Mouse (Mus musculus): ENCODE data around the gene Rims4.

Gene Rims4

DNA sequence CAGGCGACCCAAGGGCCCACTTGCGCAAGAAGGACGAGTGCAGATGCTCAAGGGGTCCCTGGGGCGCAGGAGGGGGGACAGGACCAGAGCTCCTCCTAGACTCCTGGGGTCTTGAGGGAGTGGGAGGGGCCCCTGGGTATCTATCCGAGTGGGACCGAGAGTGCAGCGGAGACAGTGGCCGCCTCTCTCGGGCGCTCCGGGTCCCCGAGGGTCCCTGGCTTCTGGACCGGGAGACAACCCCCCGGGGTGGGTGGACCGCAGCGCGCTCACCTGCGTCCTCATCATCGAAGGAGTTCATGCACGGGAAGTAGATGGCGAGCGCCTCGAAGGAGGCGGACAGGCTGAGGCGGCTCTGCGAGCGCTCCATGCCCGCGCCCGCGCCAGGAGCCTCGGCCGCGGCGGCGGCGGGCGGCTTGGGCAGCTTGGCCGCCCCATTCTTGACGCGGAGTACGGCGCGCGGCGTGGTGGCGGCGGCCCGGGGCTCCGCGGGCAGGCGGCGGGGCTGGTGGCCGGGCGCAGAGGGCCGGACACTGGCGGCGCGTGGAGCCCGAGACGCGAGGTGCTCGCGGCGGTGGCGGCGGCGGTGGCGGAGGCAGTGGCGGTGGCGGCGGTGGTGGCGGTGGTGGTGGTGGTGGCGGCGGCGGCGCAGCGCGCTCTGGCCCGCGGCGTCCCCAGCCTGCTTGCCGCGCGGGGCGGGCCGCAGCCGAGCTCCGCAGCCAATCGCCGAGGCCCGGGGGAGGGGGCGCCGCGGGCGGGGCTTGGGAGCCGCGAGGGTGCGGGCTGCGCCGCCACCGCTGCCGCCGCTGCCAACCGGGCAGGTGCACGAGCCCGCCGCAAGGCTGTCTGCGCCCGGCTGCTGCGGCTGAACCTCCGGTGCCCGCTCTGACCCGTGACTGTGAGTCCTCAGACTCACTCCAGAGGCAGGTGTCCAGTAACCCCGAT lies at the start of gene Rims4:
TSS of gene Rims4 (minus strand) at position 367 of the 942 bp plus-strand sequence.
- DNase-seq = peak; percentile 82

GRCm38 (mm10) chr2:163965706-163966105 lies 47.2 kb upstream of the Rims4 start:
- DNase-seq = no peak

GRCm38 (mm10) chr2:163964606-163965560 lies 46.4 kb upstream of the Rims4 start:
- DNase-seq = peak; percentile 90

DNA sequence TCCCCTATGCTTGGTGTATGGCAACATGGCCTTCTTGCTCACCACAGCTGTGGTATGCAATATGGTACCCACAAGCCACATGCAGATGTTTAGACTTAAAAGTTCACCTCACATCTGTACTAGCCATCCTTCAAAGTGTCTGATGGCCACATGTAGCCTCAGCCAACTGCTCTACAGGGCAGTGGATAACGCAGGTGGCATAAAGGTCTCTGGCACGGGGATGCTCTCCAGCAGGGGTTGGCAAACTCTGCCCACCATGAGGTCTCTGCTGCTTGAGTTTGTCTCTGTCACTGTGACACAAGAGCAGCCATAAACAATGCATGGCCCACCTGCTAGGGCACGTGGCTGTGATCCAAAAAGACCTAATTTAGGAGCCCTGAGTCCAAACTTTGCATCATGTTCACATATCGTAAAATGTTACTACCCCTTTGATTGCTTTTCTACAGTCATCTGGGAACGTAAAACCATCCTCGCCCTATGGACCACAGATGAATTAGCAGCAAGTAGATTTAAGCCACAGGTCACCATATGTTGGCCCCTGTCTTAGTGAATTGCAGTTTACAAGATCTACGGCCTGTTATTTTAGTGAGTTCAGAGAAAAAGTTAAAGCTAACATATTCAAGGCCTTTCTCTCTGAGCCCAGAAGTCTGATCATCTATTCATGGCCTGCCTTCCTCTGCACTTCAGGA lies 35.3 kb upstream of the Rims4 start:
- DNase-seq = no peak

DNA sequence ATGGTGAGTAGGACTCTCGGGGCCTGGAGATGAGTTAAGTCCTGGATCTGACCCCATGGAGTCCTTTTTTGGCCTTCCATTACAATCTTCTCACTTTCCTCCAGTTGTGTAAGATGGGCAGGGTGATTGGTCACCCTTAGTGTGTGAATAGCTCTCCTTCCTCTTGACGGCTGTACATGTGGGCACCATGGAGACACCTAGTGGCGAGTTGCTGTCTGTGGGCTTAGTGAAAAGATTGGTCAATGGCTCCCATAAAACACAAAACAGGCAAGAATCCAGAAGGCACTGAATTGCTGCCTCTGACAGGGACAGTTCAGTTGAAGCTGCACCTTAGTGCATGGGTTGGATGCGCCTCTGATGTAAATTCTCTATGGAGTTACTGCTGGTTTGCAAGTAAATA lies 33.3 kb upstream of the Rims4 start:
- peak; percentile 77 for DNase-seq

GRCm38 (mm10) chr2:163947976-163948375 lies 29.5 kb upstream of the Rims4 start:
- DNase-seq = peak; percentile 66

DNA sequence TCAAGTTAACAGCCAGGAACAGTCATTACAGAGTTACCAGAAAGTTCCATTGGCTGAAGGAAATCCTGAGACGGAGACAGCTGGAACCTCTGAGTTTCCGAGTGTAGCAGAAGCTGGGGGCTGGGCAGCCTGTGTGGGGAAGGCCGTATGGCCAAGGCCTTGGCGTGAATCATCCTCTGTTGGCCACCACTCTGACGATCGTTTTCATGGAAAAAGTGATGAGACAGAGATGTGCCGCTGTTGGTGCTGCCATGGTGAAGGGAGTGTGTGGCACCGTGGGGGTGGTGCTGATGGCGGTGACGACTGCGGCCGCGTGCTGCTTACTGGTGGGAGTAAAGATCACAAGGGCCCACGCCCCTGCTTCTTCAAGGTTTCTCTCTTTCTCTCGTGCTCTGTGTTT lies 27.7 kb upstream of the Rims4 start:
- no peak for DNase-seq

DNA sequence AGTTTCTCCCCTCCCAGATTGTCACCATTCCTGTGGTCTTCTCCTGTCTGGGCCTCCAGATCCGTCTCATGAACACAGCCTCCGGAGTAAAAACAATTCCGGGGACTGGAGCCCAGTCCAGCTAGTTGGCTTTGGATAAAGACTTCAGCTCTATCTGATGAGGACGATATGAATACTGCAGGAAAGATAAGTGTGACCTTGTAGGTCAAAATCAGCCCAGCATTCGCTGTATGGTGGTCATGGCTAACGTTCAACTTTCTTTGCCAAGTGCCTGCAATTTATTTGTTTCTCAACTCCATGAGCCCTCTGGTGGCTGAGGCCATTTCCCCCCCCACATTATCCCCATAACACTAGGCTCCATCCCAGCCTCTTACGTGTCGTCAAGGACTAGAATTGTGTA lies 26.0 kb upstream of the Rims4 start:
- DNase-seq = no peak

- DNase-seq = no peak
These were observed 24.6 kb upstream of the Rims4 start for GRCm38 (mm10) chr2:163943056-163943455.

GRCm38 (mm10) chr2:163939522-163939921 lies 21.0 kb upstream of the Rims4 start:
- DNase-seq = peak; percentile 85

GRCm38 (mm10) chr2:163932151-163932550 lies 13.7 kb upstream of the Rims4 start:
- no peak for DNase-seq

DNA sequence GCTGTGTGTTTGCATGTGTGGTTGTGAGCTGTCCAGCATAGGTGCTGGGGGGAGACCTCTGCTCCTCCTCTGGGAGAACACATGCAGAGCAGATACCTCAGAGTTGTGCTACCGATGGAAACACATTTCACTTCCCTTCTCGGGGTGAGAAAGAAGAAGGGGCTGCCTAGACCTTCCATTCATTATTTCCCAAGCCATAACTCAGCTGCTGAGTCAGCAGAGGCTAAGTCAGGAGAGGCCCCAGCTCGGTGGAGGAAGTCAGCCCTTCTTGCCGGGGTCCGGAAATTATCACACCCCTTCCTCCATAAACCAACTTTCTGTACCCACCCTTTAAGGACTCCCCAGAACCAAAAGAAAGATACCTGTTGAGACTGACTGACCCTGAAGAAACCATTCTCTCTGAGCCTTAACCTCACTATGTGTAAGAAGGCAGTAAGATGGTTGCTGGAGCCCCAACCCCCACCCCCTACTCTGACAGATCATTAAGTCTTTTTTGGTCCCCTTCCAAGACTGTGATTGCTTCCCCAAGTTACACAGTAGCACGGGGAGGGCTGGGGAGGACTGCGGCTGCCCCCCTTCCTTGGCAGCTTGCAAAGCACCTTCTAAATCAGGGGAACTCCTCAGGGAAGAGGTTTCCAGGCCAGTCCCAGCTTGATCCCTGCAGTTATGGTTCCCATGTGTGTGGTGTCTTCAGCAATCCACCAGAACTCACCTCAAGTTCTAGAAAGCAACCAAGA lies 10.1 kb upstream of the Rims4 start:
- DNase-seq = no peak

GRCm38 (mm10) chr2:163925044-163925443 lies 6.6 kb upstream of the Rims4 start:
- DNase-seq = no peak

DNA sequence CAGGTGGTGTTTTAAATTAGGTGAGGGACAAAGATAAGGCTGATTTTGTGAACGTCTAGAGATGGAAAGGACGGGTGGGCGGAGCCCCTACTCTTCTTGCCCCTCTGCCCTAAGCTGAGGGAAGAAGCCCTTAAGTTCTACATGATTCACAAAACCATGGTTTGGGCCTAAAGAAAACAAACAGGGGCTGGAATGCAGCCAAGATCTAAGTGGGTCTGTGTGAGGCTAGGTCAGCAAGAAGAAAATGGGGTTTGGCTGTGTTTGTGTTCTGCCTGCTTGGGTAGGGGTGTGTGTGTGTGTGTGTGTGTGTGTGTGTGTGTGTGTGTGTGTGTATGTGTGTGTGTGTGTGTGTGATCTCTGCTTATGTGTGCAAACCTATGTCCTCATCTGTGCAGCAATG lies 6.0 kb upstream of the Rims4 start:
- no peak for DNase-seq

GRCm38 (mm10) chr2:163923113-163923512 lies 4.6 kb upstream of the Rims4 start:
- DNase-seq = no peak

GRCm38 (mm10) chr2:163919581-163919980 lies 1.1 kb upstream of the Rims4 start:
- no peak for DNase-seq

DNA sequence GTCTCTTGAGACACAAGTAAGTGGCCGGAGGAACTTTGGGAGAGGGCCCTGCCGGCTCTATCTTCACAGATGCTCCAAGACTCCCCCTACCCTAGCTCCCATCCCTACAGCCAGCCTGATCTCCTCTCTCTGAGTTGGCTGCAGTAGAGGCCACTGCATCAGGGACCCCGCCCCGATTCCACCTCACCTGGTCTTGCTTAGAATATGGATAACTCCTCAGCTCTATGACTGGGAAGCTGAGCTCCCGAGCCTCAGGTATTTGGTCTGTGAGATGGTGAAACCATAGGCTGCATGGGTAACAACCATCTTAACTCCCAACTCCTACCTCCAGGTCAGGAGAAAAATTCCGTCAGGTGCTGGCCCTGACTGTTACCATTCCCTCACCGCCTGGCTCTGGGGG lies 1.8 kb downstream of the Rims4 start:
- no peak for DNase-seq

DNA sequence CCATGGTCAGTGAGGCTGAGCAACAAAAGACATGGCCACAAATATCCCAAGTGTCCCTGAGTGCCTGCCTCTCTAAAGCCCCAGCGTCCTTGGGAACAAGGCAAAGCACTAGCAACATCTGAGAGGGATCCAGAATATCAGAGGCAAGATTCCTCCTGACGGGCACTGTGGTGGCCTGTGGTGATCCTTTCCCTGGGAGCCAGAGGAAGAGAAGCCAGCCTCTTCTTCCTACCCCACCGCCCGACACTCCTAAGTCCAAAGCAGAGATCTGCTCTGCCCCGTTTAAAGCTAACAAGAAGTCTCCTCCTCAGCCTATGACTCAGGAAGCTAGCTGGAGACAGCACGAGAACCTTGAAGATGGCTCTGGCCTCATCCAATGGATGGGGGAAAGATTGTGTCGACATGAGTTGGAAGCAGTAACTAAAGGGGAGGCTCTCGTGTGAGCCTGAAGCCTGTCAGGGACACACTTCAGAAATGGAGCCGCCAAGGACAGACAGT lies 3.1 kb downstream of the Rims4 start:
- no peak for DNase-seq

DNA sequence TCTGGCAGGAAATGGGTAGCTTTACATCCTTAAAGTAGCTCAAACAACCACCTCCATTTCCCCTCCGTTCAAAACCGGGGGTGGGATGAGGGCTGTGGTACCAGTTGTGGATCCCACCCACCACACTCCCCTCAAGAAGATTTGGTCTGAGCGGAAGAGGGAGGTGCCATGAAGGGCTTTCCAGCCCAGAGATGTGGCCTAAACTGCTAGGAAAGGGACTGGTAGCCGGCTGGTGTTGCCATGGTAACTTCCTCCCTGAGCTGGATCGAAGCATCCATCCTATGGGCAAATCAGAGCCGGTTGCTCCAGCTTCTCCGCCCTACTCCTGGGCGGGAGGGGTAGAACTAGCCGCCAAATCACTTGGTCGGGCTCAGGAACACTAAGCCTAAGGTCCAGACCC lies 4.4 kb downstream of the Rims4 start:
- DNase-seq = no peak

DNA sequence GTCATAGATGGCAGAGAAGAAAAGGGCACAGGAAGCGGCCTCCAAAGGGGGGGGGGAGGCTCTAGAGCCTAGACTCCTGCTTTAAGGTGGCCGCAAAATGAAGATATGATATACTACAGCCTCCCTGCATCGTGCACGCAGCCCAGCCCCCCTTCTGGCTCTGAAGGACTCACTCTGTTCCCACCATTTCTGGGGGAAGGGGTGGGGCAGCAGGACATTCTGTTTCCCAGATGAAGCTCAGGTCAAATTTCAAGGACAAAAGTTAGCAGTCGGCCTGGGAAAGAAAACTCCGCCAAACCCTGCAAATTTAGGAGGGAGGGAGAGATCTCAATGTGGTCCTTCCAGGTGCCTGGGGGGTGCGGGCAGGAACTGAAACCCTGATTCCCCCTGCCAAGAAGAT lies 4.8 kb downstream of the Rims4 start:
- no peak for DNase-seq

DNA sequence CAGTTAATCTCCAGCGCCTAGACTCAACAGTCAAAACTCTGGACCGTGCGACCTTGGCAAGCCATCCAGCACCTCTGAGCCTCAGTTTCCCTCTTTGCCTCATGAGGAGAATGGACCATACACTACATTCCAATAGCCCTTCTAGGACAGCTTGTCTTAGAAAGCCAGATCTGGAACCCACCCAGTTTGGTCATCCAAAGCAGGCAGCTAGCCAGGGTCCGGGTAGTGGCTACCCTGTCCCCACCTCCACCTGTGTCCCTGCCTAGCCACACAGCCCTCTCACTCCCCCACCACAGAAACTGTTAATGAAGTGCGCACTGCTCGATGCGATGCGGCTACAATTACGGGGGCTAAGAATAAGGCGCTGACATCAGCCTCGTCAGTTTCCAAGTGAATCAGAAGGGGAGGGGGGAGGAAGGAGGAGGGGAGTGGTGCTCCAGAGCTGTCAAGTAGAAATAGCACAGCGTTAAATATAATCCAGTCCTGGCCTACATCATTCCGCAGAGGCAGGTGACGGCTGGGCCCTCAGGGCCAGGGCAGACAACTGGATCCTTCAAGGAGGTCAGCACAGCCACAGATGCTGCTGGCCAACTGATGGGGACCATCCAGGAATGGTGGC lies 6.5 kb downstream of the Rims4 start:
- no peak for DNase-seq

DNA sequence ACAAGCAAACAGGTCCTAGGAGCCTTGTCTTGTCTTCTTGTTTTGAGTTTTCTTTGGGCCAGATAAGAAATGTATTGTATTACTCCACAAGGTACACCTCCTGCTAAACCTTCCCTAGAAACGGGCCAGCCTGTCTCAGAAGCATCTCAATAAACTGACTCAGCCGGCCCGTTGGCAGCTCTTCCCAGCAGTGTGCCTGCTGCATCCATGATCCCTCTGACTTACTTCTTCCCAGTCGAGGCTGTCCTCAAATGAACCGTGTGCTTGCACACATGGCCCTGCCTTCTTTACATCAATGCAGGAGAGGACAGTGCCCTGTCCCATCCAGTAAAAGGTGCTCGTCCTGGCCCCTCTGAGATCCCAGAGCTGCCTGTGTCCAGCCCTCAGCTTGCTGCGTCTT lies 8.9 kb downstream of the Rims4 start:
- DNase-seq = no peak
